Mouse (Mus musculus): ENCODE measurements around the gene Scd4.

Scd4 gene

GRCm38 (mm10) chr19:44377629-44378375 is 44.9 kb downstream of the Scd4 start:
- no peak for DNase-seq (ENCODE audit: low spot score in 2 of 2)

- DNase-seq (ENCODE audit: low spot score in 2 of 2) = no peak
These were observed 46.2 kb downstream of the Scd4 start for GRCm38 (mm10) chr19:44379090-44379489.

GRCm38 (mm10) chr19:44380065-44380464 is 47.2 kb downstream of the Scd4 start:
- no peak for DNase-seq (ENCODE audit: low spot score in 2 of 2)

- DNase-seq (ENCODE audit: low spot score in 2 of 2) = no peak
These were observed 49.9 kb downstream of the Scd4 start for GRCm38 (mm10) chr19:44382682-44383321.

GRCm38 (mm10) chr19:44385887-44386498 is 53.1 kb downstream of the Scd4 start:
- DNase-seq (ENCODE audit: low spot score in 2 of 2) = no peak

GRCm38 (mm10) chr19:44387089-44387671 is 54.3 kb downstream of the Scd4 start:
- DNase-seq (ENCODE audit: low spot score in 2 of 2) = no peak

- DNase-seq (ENCODE audit: low spot score in 2 of 2) = no peak
These were observed 55.0 kb downstream of the Scd4 start for GRCm38 (mm10) chr19:44387746-44388474.

GRCm38 (mm10) chr19:44388475-44389428 is 55.9 kb downstream of the Scd4 start:
- DNase-seq (ENCODE audit: low spot score in 2 of 2) = peak; percentile 80 to 90

- no peak for DNase-seq (ENCODE audit: low spot score in 2 of 2)
These were observed 56.6 kb downstream of the Scd4 start for GRCm38 (mm10) chr19:44389507-44389906.

- no peak for DNase-seq (ENCODE audit: low spot score in 2 of 2)
These were observed 59.0 kb downstream of the Scd4 start for GRCm38 (mm10) chr19:44391856-44392255.

GRCm38 (mm10) chr19:44392339-44393009 is 59.6 kb downstream of the Scd4 start:
- DNase-seq (ENCODE audit: low spot score in 2 of 2) = no peak

- DNase-seq (ENCODE audit: low spot score in 2 of 2) = no peak
These were observed 61.1 kb downstream of the Scd4 start for GRCm38 (mm10) chr19:44393962-44394422.

- no peak for DNase-seq (ENCODE audit: low spot score in 2 of 2)
These were observed 62.1 kb downstream of the Scd4 start for GRCm38 (mm10) chr19:44394972-44395371.

Measured in right cerebral cortex, postnatal 36 days (tissue).